Mouse (Mus musculus) cerebellum, adult 9-11 months (tissue): ENCODE measurements at regions not wholly inside any gene's neighbourhood (a gene's known extent, or its start where the extent isn't known, plus 50 kb on each side); places are given as distances from the start of the nearest gene placed in this dataset.

Experiments used
- DNase-seq: peaks from one replicate; pipeline ENCODE4 v3.0.0; 2022

GRCm38 (mm10) chr2:73983166-73983565 lies 72.0 kb upstream of the Atp5g3 start:
- no peak for DNase-seq

- DNase-seq = no peak
Observed at GRCm38 (mm10) chr2:73978072-73978471, 66.9 kb upstream of the Atp5g3 start.

DNA sequence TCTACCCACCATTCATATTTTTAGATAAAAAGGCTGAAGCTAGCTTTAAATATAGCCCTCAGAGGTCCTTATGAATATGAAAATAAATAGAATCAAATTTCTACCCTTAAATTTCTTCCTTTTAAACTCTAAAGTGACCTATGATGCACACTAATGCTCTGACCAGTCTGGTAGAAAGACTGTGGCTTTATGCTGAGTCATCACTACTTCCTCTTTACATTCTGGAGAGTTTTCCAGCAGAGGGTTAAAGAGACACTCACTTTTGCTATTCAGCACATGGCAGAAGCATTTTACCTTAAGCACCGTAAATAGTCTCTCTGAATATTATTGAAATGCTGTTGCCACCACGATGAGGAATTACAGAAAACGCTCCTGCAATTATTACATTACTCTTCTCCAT lies 62.6 kb upstream of the Atp5g3 start:
- DNase-seq = no peak

- no peak for DNase-seq
Observed at GRCm38 (mm10) chr2:73967618-73968017, 56.5 kb upstream of the Atp5g3 start.

DNA sequence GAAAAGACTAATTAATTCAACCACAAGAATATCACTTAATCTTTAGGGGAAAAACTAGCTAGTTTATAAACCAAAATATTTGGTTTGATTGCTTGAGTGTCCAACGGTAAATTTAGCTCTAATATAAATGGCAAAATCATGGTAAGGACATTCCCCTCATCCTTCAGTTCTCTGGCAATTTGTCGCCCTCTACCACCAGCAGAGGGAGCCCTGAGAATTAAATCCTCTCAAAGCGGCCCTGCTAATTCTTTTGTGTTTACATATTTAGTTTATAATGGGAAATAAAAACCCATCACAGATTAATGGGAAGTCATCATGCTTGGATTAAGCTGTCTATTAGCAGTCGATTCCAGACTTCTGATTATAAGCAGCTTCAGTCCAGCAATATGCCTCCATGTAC lies 54.5 kb upstream of the Atp5g3 start:
- DNase-seq = peak; percentile 27
